Comparison of ENCODE assay signal across 8 mouse cellular contexts in the genomic region with DNA sequence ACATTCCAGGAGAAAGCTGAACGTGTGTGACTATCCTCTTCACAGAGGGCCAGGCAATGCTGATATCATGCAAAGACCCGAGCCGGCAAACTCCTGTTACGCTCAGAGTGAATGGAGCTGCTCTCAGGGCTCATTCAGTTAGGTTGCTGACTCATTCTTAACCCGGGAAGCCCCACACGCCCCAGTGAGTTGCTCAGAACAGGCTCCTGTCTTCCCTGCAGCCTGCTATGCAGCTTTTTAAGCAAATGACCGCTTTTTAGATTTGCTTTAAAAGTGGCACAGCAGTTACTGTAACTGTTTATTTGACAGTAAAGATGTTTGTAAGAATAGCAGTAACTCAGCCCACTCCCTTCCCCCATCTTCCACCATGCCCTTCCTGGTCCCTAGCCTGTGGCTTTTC.
DNase-seq lines count a peak whose midpoint lies in the region; ATAC-seq and TF ChIP-seq lines count a peak whose summit lies in the region.

No protein-coding gene starts in this region.

- H3K9me3 ChIP-seq in kidney, postnatal 0 days (replicated peaks; ENCODE audit: low read length), result no peaks in the 10 kb centered on the region
- no peaks in the 10 kb centered on the region for H3K9me3 ChIP-seq in G1E (replicated peaks)
- no peaks in the 10 kb centered on the region for H3K9me3 ChIP-seq in embryonic facial prominence, embryonic 10.5 days

- no peak for TF ChIP-seq CTCF in kidney, postnatal 0 days (IDR thresholded peaks at IDR 0.05; ENCODE audit: low read depth)
- no peak for TF ChIP-seq CTCF in G1E (IDR thresholded peaks at IDR 0.05; ENCODE audit: low read depth, low read length)

- H3K4me2 ChIP-seq in kidney, postnatal 0 days (ENCODE audit: low read length), result peak overlapping the region; percentile 42

- no peak overlapping the region for H3K4me3 ChIP-seq in kidney, postnatal 0 days (replicated peaks; ENCODE audit: low read depth, low read length)
- no peak overlapping the region for H3K4me3 ChIP-seq in G1E (ENCODE audit: low read depth, low read length)
- peak overlapping the region; percentile 21 for H3K4me3 ChIP-seq in embryonic facial prominence, embryonic 10.5 days

- no peak for ATAC-seq in kidney, postnatal 0 days (replicated peaks; ENCODE audit: low FRiP score, low read depth)
- peak; percentile 59 for ATAC-seq in G1E (ENCODE audit: extremely low read depth, insufficient number of reproducible peaks, low FRiP score, poor library complexity, severe bottlenecking)

- no peak overlapping the region for H3K9ac ChIP-seq in kidney, postnatal 0 days (ENCODE audit: low read depth, low read length)

- H3K36me3 ChIP-seq in kidney, postnatal 0 days (ENCODE audit: insufficient read depth, low read length), result no peaks in the 10 kb centered on the region
- no peaks in the 10 kb centered on the region for H3K36me3 ChIP-seq in G1E (replicated peaks)
- H3K36me3 ChIP-seq in embryonic facial prominence, embryonic 10.5 days (replicated peaks), result no peaks in the 10 kb centered on the region

- DNase-seq in kidney, postnatal 0 days (ENCODE audit: low spot score), result no peak
- DNase-seq in kidney, adult 9 months, result no peak
- DNase-seq in G1E (ENCODE audit: low spot score) (no peak), liver (peak; percentile 44)
- DNase-seq in embryonic facial prominence, embryonic 10.5 days (ENCODE audit: low spot score), result peak; percentile 20
- DNase-seq in thymus, postnatal 25 days, result peak; percentile 35
- no peak for DNase-seq in right cerebral cortex, adult 2 months (ENCODE audit: low spot score in 2 of 2)
- no peak for DNase-seq in right cerebral cortex, postnatal 10 days (ENCODE audit: low spot score in 2 of 2)

- no peak overlapping the region for H3K27ac ChIP-seq in kidney, postnatal 0 days
- H3K27ac ChIP-seq in embryonic facial prominence, embryonic 10.5 days (replicated peaks), result peak overlapping the region; percentile 54; the same call in 1 of the 2 replicates

- 18% methylated on average over 7 of the region's 7 CpGs for WGBS in kidney, postnatal 0 days
- WGBS in embryonic facial prominence, embryonic 10.5 days, result 15% methylated on average over 7 of the region's 7 CpGs

- H3K27me3 ChIP-seq in kidney, postnatal 0 days (ENCODE audit: insufficient read depth, low read length), result no peaks in the 10 kb centered on the region
- peaks cover 24% of the 10 kb centered on the region for H3K27me3 ChIP-seq in G1E (ENCODE audit: insufficient read depth, low read length)
- peaks cover 10% of the 10 kb centered on the region; the same call in 1 of the 2 replicates for H3K27me3 ChIP-seq in embryonic facial prominence, embryonic 10.5 days (replicated peaks; ENCODE audit: low read depth, poor library complexity, severe bottlenecking)

- H3K4me1 ChIP-seq in kidney, postnatal 0 days (replicated peaks; ENCODE audit: insufficient read depth, low read length), result peaks cover 8% of the 10 kb centered on the region; the same call in 1 of the 2 replicates
- peaks cover 16% of the 10 kb centered on the region; the same call in 1 of the 2 replicates for H3K4me1 ChIP-seq in G1E (ENCODE audit: insufficient read depth, low read depth, low read length)
- H3K4me1 ChIP-seq in embryonic facial prominence, embryonic 10.5 days, result peaks cover 41% of the 10 kb centered on the region

Comparison
In these comparisons a context has a peak if more than half of its experiments do, and no peak if none do; other contexts are left out.
1. DNase-seq: peak in embryonic facial prominence, embryonic 10.5 days (single experiment), liver (single experiment) and thymus, postnatal 25 days (single experiment); none in kidney, postnatal 0 days (single experiment), kidney, adult 9 months (single experiment), G1E (single experiment), right cerebral cortex, adult 2 months (0 of 2) and right cerebral cortex, postnatal 10 days (0 of 2).